Mouse (Mus musculus) cortical plate, adult 2 months (tissue): Measurements from ENCODE around the gene Mnd1. TPM values are rescaled to one million over a fixed set of nuclear protein-coding genes. Genes with fewer than 3 reads are reported as not detected.

ENCODE experiments used
- H3K27ac ChIP-seq: fragments of 200-500 bp; 2 replicates; pipeline ENCODE4 v1.5.1; 2012; ENCODE audit warnings: low read length, control low read depth, inconsistent platforms; ENCODE audit not compliant: insufficient read depth
- H3K4me1 ChIP-seq: fragments of 200-500 bp; 2 replicates; pipeline ENCODE4 v1.6.1; 2011; ENCODE audit warnings: low read length; ENCODE audit not compliant: control insufficient read depth, insufficient read depth
- H3K4me3 ChIP-seq: fragments of 200-500 bp; 2 replicates; pipeline ENCODE4 v1.5.1; 2011; ENCODE audit warnings: mild to moderate bottlenecking, low read length, control low read depth; ENCODE audit not compliant: insufficient read depth
- CTCF ChIP-seq: fragments of 200-500 bp; IDR thresholded peaks from 2 replicates; pipeline ENCODE4 v1.5.1; 2011; ENCODE audit warnings: mild to moderate bottlenecking, control low read depth, low read length; ENCODE audit not compliant: insufficient read depth; ENCODE audit errors: extremely low read depth
- POLR2A ChIP-seq: fragments of 200-500 bp; IDR thresholded peaks from 2 replicates; pipeline ENCODE4 v1.6.1; 2011; ENCODE audit warnings: mild to moderate bottlenecking, low read length, control low read depth; ENCODE audit not compliant: insufficient read depth; ENCODE audit errors: extremely low read depth
- polyA plus RNA-seq: library from polyadenylated mRNA; depleted of rRNA; stranded (reverse); fragments of >200 nt; gene quantifications from 2 replicates; pipeline ENCODE4 v1.2.3, GENCODE M21; 2012

Mnd1 gene
- polyA plus RNA-seq, 1 experiment, result 0.94 TPM

DNA sequence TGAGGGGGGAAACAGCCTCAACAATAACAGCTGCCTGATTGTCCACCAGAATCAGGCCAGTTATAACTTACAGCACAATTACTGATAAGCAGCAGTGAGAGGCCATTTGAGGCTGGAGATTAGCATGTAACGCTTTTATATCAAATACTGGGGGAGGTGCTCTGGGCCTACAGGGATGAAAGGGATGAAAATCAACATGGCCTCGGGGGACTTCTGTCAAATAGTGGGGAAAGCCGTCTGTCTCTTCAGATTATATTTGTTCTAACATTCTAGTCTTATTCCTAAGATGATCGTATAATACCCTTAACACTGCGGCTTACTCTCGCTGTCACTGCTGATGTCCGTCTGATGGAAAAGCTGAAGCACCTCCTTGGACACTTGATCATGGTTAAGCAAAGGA is 75.5 kb downstream of the Mnd1 start:
- H3K27ac ChIP-seq, result no peak overlapping the region
- no peak overlapping the region for H3K4me3 ChIP-seq
- TF ChIP-seq CTCF (no peak), POLR2A (no peak)
- peaks cover 2% of the 10 kb centered on the region; the same call in 1 of the 2 replicates for H3K4me1 ChIP-seq

DNA sequence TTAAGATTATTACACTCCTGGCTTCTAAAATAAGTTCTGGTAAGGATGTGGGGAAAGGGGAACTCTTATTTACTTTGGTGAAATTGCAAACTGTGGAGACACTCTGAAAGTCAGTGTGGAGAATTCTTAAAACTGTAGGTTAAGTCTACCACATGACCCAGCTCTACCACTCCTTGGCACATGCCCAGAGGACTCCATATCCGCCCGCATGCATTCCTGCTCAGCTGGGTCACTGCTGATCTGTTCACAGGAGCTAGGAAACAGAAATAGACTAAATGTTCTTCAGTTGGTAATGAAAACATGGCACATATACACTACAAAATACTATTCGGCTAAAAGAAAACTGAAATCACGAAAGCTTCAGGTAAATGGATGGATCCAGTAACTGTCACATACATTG is 78.1 kb downstream of the Mnd1 start:
- no peak overlapping the region for H3K27ac ChIP-seq
- TF ChIP-seq CTCF (no peak), POLR2A (no peak)
- H3K4me1 ChIP-seq, result peaks cover 2% of the 10 kb centered on the region; the same call in 1 of the 2 replicates
- no peak overlapping the region for H3K4me3 ChIP-seq

GRCm38 (mm10) chr3:84076543-84077332 is 78.8 kb downstream of the Mnd1 start:
- Histone ChIP-seq H3K4me3 (no peak overlapping the region), H3K27ac (no peak overlapping the region), H3K4me1 (peaks cover 2% of the 10 kb centered on the region; the same call in 1 of the 2 replicates)
- TF ChIP-seq POLR2A (no peak), CTCF (no peak)

DNA sequence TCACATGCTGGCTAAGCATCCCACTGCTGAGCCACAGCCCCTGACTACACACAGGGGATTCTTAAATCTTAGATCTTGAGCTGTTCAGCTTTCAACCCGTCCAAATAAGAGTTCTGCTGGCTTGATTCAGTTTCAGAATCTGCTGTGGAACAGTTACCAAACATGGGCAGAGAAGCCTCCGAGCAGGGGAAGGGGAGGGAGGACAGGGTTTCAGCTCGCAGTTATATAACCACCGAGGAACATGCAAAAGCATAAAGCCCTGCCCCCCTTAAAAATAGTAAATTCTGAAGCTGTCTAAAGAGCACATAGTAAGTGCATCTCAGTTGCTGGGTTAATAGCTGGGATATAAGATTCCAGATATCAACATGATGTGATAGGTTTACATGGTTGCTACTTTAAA is 80.1 kb downstream of the Mnd1 start:
- no peak overlapping the region for H3K4me3 ChIP-seq
- TF ChIP-seq POLR2A (no peak), CTCF (no peak)
- no peak overlapping the region for H3K27ac ChIP-seq
- H3K4me1 ChIP-seq, result peaks cover 2% of the 10 kb centered on the region; the same call in 1 of the 2 replicates

DNA sequence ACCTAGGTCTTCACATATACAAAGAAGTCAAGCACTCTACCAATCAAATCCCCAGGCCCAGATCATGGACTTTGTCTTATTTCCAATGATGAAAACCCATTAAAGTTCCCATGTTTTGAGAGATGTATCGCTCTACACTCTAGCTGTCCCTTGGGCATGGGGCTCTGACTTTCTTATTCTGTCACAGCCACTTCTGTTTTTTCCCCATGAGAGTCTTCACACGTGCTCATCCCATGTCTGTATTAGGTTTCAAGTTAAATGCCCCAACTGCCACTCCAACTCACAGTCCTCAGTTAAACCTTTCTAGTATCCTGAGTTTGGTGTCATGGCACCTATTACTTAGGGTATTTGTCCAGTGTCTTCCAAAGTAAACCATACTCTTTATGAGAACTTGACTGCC is 80.8 kb downstream of the Mnd1 start:
- peaks cover 2% of the 10 kb centered on the region; the same call in 1 of the 2 replicates for H3K4me1 ChIP-seq
- H3K4me3 ChIP-seq, result no peak overlapping the region
- TF ChIP-seq CTCF (no peak), POLR2A (no peak)
- no peak overlapping the region for H3K27ac ChIP-seq

GRCm38 (mm10) chr3:84071641-84072040 is 83.9 kb downstream of the Mnd1 start:
- Histone ChIP-seq H3K4me3 (no peak overlapping the region), H3K27ac (no peak overlapping the region), H3K4me1 (peaks cover 2% of the 10 kb centered on the region; the same call in 1 of the 2 replicates)
- TF ChIP-seq CTCF (no peak), POLR2A (no peak)

GRCm38 (mm10) chr3:84070811-84071210 is 84.8 kb downstream of the Mnd1 start:
- no peak overlapping the region for H3K4me3 ChIP-seq
- no peak for TF ChIP-seq POLR2A
- TF ChIP-seq CTCF, result no peak
- no peak overlapping the region for H3K27ac ChIP-seq
- H3K4me1 ChIP-seq, result peaks cover 2% of the 10 kb centered on the region; the same call in 1 of the 2 replicates

DNA sequence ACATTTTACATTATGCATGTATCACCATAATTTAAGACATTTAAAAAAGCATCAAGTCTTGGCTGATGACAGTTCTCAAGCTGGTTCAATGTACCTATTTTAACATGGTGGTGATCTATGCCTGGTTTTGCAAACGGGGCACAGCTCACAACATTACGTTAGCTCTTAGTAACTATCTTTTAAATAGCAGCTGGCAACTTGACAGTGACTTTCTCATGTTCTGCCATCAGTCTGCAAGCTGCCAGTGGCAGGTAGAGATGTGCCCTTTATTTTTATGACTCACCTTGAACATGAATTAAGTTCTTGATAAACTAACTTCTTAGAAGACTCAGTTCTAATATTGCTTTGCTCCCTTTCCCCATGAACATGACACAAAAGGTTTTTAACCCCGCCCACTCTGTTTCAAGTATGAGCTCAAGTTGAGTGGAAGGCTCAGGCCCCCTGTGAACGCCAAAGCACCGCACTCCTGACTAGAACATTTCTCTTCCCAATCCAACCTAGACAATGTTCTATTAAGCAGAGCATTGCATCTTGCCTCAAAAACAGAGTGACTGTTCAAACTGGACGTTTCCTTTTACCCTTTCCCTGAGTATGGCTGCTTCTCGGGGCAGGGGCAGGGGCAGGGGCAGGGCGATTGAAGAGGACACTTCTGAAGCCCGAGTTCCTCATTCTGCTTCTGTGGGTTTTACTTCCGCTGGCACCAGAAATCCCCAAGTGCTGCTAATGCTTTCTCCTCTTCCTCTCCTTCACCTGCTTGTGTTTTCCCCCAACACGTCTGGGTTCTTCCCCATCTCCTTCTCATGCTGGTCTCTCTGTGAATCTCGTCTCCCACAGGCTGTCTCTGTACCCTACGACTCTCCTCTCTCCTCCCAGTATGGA is 86.5 kb downstream of the Mnd1 start:
- no peak overlapping the region for H3K27ac ChIP-seq
- TF ChIP-seq POLR2A, result no peak
- no peak for TF ChIP-seq CTCF
- H3K4me1 ChIP-seq, result no peaks in the 10 kb centered on the region
- no peak overlapping the region for H3K4me3 ChIP-seq

- Histone ChIP-seq H3K27ac (no peak overlapping the region), H3K4me3 (no peak overlapping the region), H3K4me1 (no peaks in the 10 kb centered on the region)
- no peak for TF ChIP-seq POLR2A
- TF ChIP-seq CTCF, result no peak
Measured at GRCm38 (mm10) chr3:84065825-84066224, 89.8 kb downstream of the Mnd1 start.

DNA sequence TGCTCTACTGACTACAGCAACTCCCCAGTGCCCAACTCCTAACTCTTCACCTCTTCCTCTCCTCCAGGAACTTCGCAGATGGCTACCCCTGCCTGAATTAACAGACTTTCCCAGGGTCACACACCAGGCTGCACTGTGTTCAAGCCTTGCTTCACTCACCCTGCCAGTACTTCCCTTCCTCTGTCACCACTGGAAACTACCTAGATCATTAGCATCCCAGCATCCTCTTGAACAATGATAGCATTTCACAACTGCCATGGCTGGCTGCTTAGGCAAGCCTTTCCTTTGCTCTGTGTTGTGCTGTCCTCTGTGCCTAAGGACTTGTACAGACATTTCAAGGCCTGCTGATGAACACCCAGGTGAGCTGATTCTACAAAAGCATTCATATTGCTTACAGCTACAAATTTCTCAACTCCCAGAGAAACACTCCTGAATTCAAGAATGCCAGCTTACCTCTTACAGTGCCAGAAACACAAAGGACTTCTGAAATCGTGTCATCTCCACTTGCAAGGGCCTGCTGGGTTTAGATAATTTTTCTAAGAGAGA is 92.1 kb downstream of the Mnd1 start:
- H3K4me1 ChIP-seq, result no peaks in the 10 kb centered on the region

More for the DNA sequence above, 92.1 kb downstream of the Mnd1 start:
- Histone ChIP-seq H3K27ac (no peak overlapping the region), H3K4me3 (no peak overlapping the region)
- TF ChIP-seq CTCF (no peak), POLR2A (no peak)
